Mouse (Mus musculus): ENCODE data around the gene Reg3d.
A peak's percentile ranks its signal among the peaks of the same experiment; 100 is the strongest.
"Not testable (repeated sequence)": the region's sequence is repeated elsewhere in the genome, so short reads cannot be mapped to it uniquely, and the experiment has no call there.

Reg3d gene

GRCm38 (mm10) chr6:78378765-78379164, at the start of gene Reg3d:
TSS of gene Reg3d (minus strand) at chr6:78378865.
- no peak for DNase-seq (ENCODE audit: low spot score in 2 of 2)

- DNase-seq (ENCODE audit: low spot score in 2 of 2), result no peak
These were observed 46.8 kb upstream of the Reg3d start for GRCm38 (mm10) chr6:78425497-78425896.

GRCm38 (mm10) chr6:78422411-78422810, 43.7 kb upstream of the Reg3d start, which contains the start of gene Reg1:
TSS of gene Reg1 (plus strand) at chr6:78422711.
- not testable (repeated sequence) for DNase-seq (ENCODE audit: low spot score in 2 of 2)

GRCm38 (mm10) chr6:78395323-78395722, 16.7 kb upstream of the Reg3d start, which contains the start of gene Reg2:
TSS of gene Reg2 (plus strand) at chr6:78395623.
- DNase-seq (ENCODE audit: low spot score in 2 of 2), result not testable (repeated sequence)

GRCm38 (mm10) chr6:78385609-78386008, 6.9 kb upstream of the Reg3d start:
- DNase-seq (ENCODE audit: low spot score in 2 of 2), result no peak

GRCm38 (mm10) chr6:78380409-78380808, 1.7 kb upstream of the Reg3d start, which contains the start of gene Reg3a:
TSS of gene Reg3a (plus strand) at chr6:78380709.
- DNase-seq (ENCODE audit: low spot score in 2 of 2), result no peak

- DNase-seq (ENCODE audit: low spot score in 2 of 2), result no peak
These were observed 8.3 kb downstream of the Reg3d start, which contains the start of gene Reg3b for GRCm38 (mm10) chr6:78370357-78370756. TSS of gene Reg3b (plus strand) at chr6:78370657.

GRCm38 (mm10) chr6:78361971-78362563, 16.6 kb downstream of the Reg3d start:
- DNase-seq (ENCODE audit: low spot score in 2 of 2), result no peak

- DNase-seq (ENCODE audit: low spot score in 2 of 2), result no peak
These were observed 37.0 kb downstream of the Reg3d start for GRCm38 (mm10) chr6:78341689-78342088.

GRCm38 (mm10) chr6:78340296-78340695, 38.4 kb downstream of the Reg3d start:
- peak; percentile 7 to 44 for DNase-seq (ENCODE audit: low spot score in 2 of 2)

- DNase-seq (ENCODE audit: low spot score in 2 of 2), result no peak
These were observed 46.6 kb downstream of the Reg3d start for GRCm38 (mm10) chr6:78331919-78332569.

GRCm38 (mm10) chr6:78329166-78329565, 49.5 kb downstream of the Reg3d start:
- DNase-seq (ENCODE audit: low spot score in 2 of 2), result no peak

- DNase-seq (ENCODE audit: low spot score in 2 of 2), result no peak
These were observed 50.9 kb downstream of the Reg3d start for GRCm38 (mm10) chr6:78327798-78328197.

Measured in right cerebral cortex, postnatal 36 days (tissue).